15 mouse cellular contexts compared by ENCODE assay signal in genomic region chr8:99368449-99368848, GRCm38 (mm10). TPM values are rescaled to one million over a fixed set of nuclear protein-coding genes. Genes with fewer than 3 reads are reported as not detected.
"Had no signal": no experiment of that assay in that cellular context is flagged by ENCODE, and none has a peak within 500 bp of the region (broad histone marks: within the 10 kb centered on the region; RNA-seq: fewer than 3 reads in every experiment).

No protein-coding gene starts in this region.

- H3K4me3 ChIP-seq: left cerebral cortex, adult 2 months; limb, embryonic 12.5 days; liver, embryonic 13.5 days; lung, embryonic 15.5 days; megakaryocyte, embryonic 14.5 days; neural tube, embryonic 12.5 days had no signal

- DNase-seq: kidney, adult 18-20 months; kidney, postnatal 10 days; kidney, postnatal 4 days; liver; liver, embryonic 13.5 days; liver, postnatal 0 days; lung, postnatal 14 days had no signal

- H3K27ac ChIP-seq: left cerebral cortex, adult 2 months; limb, embryonic 12.5 days; liver, embryonic 13.5 days; lung, embryonic 15.5 days; macrophage; neural tube, embryonic 12.5 days; stomach, postnatal 0 days had no signal

RNA-seq across cellular contexts. Expression of gene Cdh8, which starts 47.8 kb away (rescaled TPM):
- total RNA-seq: neutrophil, adult 5-6 weeks had no signal
